Comparison of ENCODE assay signal across 13 mouse cellular contexts in the genomic region with DNA sequence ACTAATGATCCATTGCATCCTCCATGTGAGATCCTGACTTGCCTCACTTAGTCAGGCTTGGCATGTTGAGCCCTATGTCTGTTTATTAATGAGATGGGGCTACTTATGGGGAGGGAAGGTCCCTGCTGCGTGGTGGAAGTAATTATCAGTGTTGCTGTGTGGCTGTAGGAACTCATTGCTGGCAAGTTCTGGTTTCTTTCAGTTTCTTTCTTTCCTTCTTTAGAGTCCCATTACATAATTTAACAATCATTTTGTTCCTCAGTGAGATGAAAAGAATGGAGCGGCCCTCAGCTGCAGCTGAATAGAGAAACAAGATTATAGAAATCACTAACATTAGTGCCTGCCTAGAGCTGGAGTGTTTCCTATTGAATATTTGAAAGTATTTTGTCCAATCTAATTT.
"Had no signal": no experiment of that assay in that cellular context is flagged by ENCODE, and none has a peak within 500 bp of the region (broad histone marks: within the 10 kb centered on the region; RNA-seq: fewer than 3 reads in every experiment).

No protein-coding gene starts in this region.

- DNase-seq: kidney, adult 11 months; kidney, adult 9 months; kidney, postnatal 36 days; lung, adult 2 months; lung, postnatal 14 days; thymus, postnatal 4 days had no signal

- ATAC-seq: midbrain, embryonic 13.5 days had no signal

- H3K9me3 ChIP-seq: limb, embryonic 15.5 days; midbrain, embryonic 13.5 days; neural tube, embryonic 15.5 days had no signal

- H3K4me2 ChIP-seq: limb, embryonic 15.5 days; midbrain, embryonic 13.5 days; neural tube, embryonic 15.5 days had no signal

- H3K4me1 ChIP-seq: limb, embryonic 15.5 days had no signal

- H3K27me3 ChIP-seq: limb, embryonic 15.5 days; midbrain, embryonic 13.5 days; neural tube, embryonic 15.5 days had no signal

- H3K27ac ChIP-seq: kidney, postnatal 0 days; limb, embryonic 15.5 days; liver, embryonic 14.5 days; midbrain, embryonic 13.5 days; neural tube, embryonic 15.5 days; stomach, postnatal 0 days had no signal

- H3K9ac ChIP-seq: limb, embryonic 15.5 days; liver, embryonic 14.5 days; midbrain, embryonic 13.5 days; neural tube, embryonic 15.5 days had no signal

- H3K36me3 ChIP-seq: limb, embryonic 15.5 days; midbrain, embryonic 13.5 days; neural tube, embryonic 15.5 days had no signal

- H3K4me3 ChIP-seq: limb, embryonic 15.5 days; midbrain, embryonic 13.5 days; myocyte; neural tube, embryonic 15.5 days had no signal
